Mouse (Mus musculus) lung, adult 10 weeks (tissue): ENCODE measurements around the gene Tent5b. TPM values are rescaled to one million over a fixed set of nuclear protein-coding genes. Genes with fewer than 3 reads are reported as not detected.

Source experiments
- polyA plus RNA-seq: library from polyadenylated mRNA; stranded (reverse); fragments of 350-450 nt; fragmentation: Illumina TruSeq; extraction: RNeasy Lipid Tissue Mini Kit (QIAGEN cat#74804); gene quantifications from one replicate; pipeline ENCODE4 v1.2.3, GENCODE M21; 2014; ENCODE audit warnings: low read depth, low replicate concordance; ENCODE audit not compliant: insufficient read depth

Tent5b gene
- 8.4 TPM for polyA plus RNA-seq

DNA sequence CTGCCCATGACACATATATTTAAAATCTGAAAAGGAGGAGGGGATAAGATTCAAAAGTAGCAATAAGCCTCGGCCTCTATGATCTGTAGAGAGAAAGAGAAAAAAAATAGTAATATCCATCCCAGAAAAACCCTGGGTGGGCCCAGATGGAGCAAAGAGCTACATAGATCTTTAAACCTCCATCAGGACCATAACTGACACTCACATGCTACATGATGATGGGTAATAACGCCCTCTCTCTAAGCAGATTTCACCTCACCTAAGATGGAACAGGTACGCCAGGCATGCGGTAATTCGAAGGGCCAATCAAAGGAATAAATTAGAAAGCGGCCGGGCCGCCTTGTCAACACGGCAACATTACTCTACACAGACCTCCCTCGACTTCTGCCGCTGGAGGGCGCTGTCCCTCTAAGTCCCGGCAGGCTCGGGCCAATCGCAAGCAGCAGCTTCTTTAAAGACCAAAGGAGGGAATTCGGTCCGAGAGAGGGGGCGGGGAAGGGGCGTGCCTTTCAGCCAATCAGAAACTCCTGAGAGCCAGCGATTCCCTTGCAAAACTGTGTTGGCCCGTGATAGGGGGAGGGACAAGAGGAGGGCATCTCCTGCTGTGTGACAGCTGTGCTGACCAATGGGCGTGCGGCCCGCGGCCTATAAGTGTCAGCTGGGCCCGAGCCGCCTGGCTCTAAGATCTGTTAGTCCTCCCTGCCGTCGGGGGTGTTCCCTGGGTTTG is at the start of gene Tent5b:
Gene Tent5b, plus strand, starts transcription at position 675 of the 727 bp plus-strand sequence.

DNA sequence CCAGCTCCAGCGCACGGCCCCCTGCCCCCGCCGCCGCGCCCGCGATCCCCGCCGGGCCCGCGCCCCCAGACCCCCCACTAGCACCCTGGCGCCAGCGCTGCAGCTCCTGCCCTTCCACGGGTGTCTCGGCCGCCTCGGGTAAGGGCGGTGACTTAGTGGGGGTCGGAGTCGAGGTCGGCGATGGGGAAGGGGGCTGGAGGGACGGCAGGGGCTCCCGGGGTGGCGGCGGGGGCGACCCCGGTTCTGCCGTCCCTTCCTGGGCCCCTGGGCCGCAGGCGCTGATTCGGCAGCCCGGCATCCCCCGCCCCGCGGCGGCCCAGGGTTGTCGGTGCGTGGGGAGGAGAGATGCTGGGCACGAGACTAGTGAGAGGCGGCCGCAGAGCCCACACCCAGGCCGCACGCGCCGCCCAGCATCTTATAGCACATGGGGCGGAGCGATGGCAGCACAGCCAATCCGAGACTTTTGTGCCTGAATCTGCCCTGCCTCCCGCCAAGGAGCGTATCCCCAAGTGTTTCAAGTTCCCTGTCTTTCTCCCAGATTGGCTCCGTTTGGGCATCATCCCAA is 18.3 kb downstream of the Tent5b start, which contains the start of gene Trnp1:
Gene Trnp1, minus strand, starts transcription at position 391 of the 565 bp plus-strand sequence.

DNA sequence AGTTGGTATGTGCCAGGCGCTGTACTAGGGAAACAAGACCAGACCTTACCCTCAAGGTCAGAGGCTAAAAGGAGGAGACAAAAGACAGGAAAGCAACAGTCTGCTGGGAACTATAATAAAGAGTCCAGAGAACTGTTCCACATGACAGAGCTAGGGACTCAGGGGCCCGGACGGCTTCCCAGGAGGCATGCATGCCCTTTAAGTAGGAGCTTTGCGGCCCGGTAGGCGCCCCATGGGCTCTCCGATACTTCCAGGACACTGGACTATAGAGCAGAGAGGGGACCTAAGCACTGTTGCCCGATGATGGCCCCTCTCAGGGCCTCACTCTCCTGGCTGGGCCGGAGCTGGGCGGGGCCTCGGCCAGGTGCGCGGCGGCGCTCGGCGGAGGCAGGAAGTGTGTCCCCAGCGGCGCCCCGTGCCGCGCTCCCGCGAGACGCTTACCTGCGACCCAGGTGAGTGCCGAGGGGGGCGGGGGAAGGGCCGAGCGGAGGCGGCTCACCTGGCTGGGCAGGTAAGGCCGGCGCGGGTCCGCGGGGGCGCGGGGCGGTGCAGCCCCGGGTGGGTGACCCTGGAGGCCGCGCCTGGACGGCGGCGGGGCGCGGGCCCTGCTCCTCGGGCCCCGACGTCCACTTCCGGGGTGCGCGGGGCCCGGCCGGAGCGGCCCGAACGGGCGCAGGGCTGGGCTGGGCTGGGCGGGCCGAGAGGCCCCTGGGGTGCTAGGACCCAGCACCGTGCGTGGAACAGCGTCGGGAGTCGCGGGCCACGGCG is 38.9 kb downstream of the Tent5b start, which contains the start of gene Kdf1:
Gene Kdf1, plus strand, starts transcription at position 363 of the 768 bp plus-strand sequence.

Other genes with a start within 250 kb of the Tent5b start
- 20.8 TPM for gene Map3k6, start 239.3 kb upstream of the Tent5b start, polyA plus RNA-seq
- 2.9 TPM for gene Sytl1, start 217.0 kb upstream of the Tent5b start, polyA plus RNA-seq
- gene Tmem222, start 202.3 kb upstream of the Tent5b start, polyA plus RNA-seq: 49.0 TPM
- 14.0 TPM for gene Wdtc1, start 126.7 kb upstream of the Tent5b start, polyA plus RNA-seq
- gene Slc9a1, start 110.4 kb upstream of the Tent5b start, polyA plus RNA-seq: 9.4 TPM
- gene Trnp1, start 18.4 kb downstream of the Tent5b start, polyA plus RNA-seq: 7.2 TPM
- gene Kdf1, start 38.8 kb downstream of the Tent5b start, polyA plus RNA-seq: 8.1 TPM
- gene Nudc, start 65.9 kb downstream of the Tent5b start, polyA plus RNA-seq: 118 TPM
- gene Nr0b2, start 73.2 kb downstream of the Tent5b start, polyA plus RNA-seq: not detected
- 4.2 TPM for gene Gpatch3, start 94.6 kb downstream of the Tent5b start, polyA plus RNA-seq
- gene Gpn2, start 104.2 kb downstream of the Tent5b start, polyA plus RNA-seq: 16.5 TPM
- 20.8 TPM for gene Sfn, start 122.0 kb downstream of the Tent5b start, polyA plus RNA-seq
- gene Zdhhc18, start 170.0 kb downstream of the Tent5b start, polyA plus RNA-seq: 27.5 TPM
- 10.5 TPM for gene Pigv, start 192.5 kb downstream of the Tent5b start, polyA plus RNA-seq